Mouse (Mus musculus) lung, embryonic 16.5 days (tissue): Measurements from ENCODE around the gene Bloc1s5. TPM values are rescaled to one million over a fixed set of nuclear protein-coding genes. Genes with fewer than 3 reads are reported as not detected.

ENCODE experiments used
- ATAC-seq: fragments of 200-750 bp; cut with Nextera tagmentation; 2 replicates; pipeline ENCODE4 v1.8.0; 2017; ENCODE audit warnings: low read depth, mild to moderate bottlenecking, moderate library complexity
- H3K27ac ChIP-seq: fragments of 300-500 bp; sonication (generic); 2 replicates; pipeline ENCODE4 v1.5.1; 2014; ENCODE audit warnings: mild to moderate bottlenecking, control low read depth, low read length
- H3K27me3 ChIP-seq: fragments of 300-500 bp; sonication (generic); 2 replicates; pipeline ENCODE4 v1.6.1; 2014; ENCODE audit warnings: low read depth, low read length, mixed read lengths; ENCODE audit not compliant: control insufficient read depth, insufficient read depth
- H3K36me3 ChIP-seq: fragments of 300-500 bp; sonication (generic); 2 replicates; pipeline ENCODE4 v1.6.1; 2014; ENCODE audit warnings: low read length; ENCODE audit not compliant: control insufficient read depth, insufficient read depth
- H3K4me1 ChIP-seq: fragments of 300-500 bp; sonication (generic); replicated peaks from 2 replicates; pipeline ENCODE4 v1.6.1; 2014; ENCODE audit warnings: low read length, mixed read lengths; ENCODE audit not compliant: control insufficient read depth, insufficient read depth
- H3K4me2 ChIP-seq: fragments of 300-500 bp; sonication (generic); 2 replicates; pipeline ENCODE4 v1.6.1; 2014; ENCODE audit warnings: low read depth, low read length, control low read depth
- H3K4me3 ChIP-seq: fragments of 300-500 bp; sonication (generic); 2 replicates; pipeline ENCODE4 v1.5.1; 2014; ENCODE audit warnings: mild to moderate bottlenecking, low read length, control low read depth
- H3K9ac ChIP-seq: fragments of 300-500 bp; sonication (generic); 2 replicates; pipeline ENCODE4 v1.6.1; 2014; ENCODE audit warnings: low read length, control low read depth
- H3K9me3 ChIP-seq: fragments of 300-500 bp; sonication (generic); 2 replicates; pipeline ENCODE4 v1.6.1; 2016; ENCODE audit warnings: low read length; ENCODE audit not compliant: control insufficient read depth
- WGBS: fragments of 180-500 bp; shearing (Covaris S2); extraction: QIAGEN DNeasy Blood & Tissue Kit; methylation state at CpG from one replicate; pipeline ENCODE4 v1.1.7; 2014; 5-methylcytosine and 5-hydroxymethylcytosine counted together
- polyA plus RNA-seq: library from polyadenylated mRNA; unstranded; fragments of >200 nt; fragmentation: Nextera tagmentation; extraction: Ambion mirVana; gene quantifications from 2 replicates; pipeline ENCODE4 v1.2.1, GENCODE M21; 2015

Gene Bloc1s5
- polyA plus RNA-seq, 1 experiment from 2014 or later = 19.5 TPM

DNA sequence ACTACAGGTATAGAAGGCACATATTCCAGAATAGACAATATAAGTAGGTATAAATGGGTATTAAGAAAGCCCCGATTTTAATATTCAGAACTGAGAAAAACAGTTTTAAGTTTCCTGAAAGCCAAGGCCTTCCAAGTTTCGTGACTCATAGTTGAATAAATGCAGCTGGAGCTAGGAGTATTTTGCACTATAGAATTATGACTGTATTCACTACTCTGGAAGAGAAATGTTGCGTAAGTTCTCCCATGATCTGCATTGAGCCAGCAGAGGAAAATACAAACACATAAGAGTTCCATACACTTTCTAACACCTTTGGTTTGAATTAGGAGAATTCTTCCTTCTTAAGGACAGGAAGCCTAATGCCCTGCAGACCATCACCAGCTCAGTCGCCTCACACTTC is 15.4 kb upstream of the Bloc1s5 start:
- Histone ChIP-seq H3K9ac (no peak overlapping the region), H3K27ac (no peak overlapping the region), H3K4me3 (no peak overlapping the region), H3K27me3 (no peaks in the 10 kb centered on the region), H3K36me3 (peaks cover 64% of the 10 kb centered on the region), H3K9me3 (no peaks in the 10 kb centered on the region), H3K4me1 (no peaks in the 10 kb centered on the region), H3K4me2 (no peak overlapping the region)
- 93% methylated on average over 4 of the region's 4 CpGs for WGBS
- no peak for ATAC-seq

DNA sequence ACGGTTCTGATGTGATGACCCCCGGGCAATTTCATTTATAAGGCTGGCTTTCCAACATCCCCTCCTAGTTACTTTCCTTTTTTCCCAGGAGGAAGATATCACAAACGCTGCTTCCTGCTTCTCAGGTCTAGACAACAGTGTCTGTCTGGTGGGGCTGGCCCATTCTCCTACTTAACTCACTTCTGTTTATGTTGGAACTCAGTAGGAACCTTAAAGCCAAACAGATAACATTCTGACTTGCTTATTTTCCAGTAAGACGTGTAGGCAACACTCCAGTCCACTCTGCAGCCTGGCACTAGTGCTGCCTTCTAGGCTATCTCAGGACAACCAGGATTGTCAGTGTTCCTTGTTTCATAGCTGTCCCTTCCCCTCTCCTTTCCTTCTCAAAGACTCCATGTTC is 14.2 kb upstream of the Bloc1s5 start:
- no peaks in the 10 kb centered on the region for H3K9me3 ChIP-seq
- H3K9ac ChIP-seq = no peak overlapping the region
- no peaks in the 10 kb centered on the region for H3K4me1 ChIP-seq
- H3K4me3 ChIP-seq = no peak overlapping the region
- no peak for ATAC-seq
- H3K27ac ChIP-seq = no peak overlapping the region
- H3K27me3 ChIP-seq = no peaks in the 10 kb centered on the region
- peaks cover 64% of the 10 kb centered on the region for H3K36me3 ChIP-seq
- H3K4me2 ChIP-seq = no peak overlapping the region
- WGBS = 63% methylated on average over 4 of the region's 4 CpGs

DNA sequence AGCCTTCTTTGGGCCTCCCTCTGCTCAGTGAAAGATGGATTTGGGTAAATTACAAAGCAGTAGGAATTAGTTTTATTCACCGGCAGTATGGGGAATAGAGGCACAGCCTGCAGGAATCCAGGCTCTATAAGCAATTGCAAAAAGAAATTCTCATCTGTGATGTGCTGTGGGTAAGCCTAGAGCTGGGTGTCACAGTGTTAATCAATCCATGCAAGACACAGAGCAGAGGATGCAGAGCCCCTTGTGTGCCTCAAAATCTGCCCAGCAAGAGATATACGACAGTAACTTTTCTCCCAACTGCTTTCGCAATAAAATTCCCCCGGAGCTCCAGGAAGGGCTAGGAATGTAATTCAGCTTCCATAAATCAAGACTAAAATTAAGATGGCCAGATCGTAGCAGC is 6.5 kb upstream of the Bloc1s5 start:
- H3K27me3 ChIP-seq = no peaks in the 10 kb centered on the region
- H3K9me3 ChIP-seq = no peaks in the 10 kb centered on the region
- H3K4me1 ChIP-seq = no peaks in the 10 kb centered on the region
- H3K4me3 ChIP-seq = no peak overlapping the region
- no peak for ATAC-seq
- H3K4me2 ChIP-seq = no peak overlapping the region
- no peak overlapping the region for H3K9ac ChIP-seq
- 71% methylated on average over 5 of the region's 5 CpGs for WGBS
- no peak overlapping the region for H3K27ac ChIP-seq
- peaks cover 18% of the 10 kb centered on the region; the same call in 1 of the 2 replicates for H3K36me3 ChIP-seq

DNA sequence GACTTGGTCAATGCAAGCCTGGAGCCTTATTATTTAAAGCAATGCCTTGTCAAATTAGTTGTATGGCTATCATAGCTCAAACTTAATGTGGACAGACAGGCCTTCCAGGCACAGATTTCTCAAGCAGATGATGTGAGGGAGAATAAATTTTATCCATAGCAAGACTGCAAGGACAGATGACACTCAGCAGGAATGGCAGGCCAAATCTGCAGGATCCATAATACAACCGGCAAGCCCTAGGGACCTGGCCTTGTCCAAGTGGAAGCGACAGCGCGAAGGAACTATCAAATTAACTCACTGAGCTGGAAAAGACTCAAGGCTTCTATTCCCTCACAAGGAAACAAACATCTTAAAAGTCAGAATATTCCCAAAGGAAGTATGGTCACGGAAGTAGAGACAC is 6.1 kb upstream of the Bloc1s5 start:
- Histone ChIP-seq H3K4me2 (no peak overlapping the region), H3K4me3 (no peak overlapping the region), H3K27ac (no peak overlapping the region), H3K27me3 (no peaks in the 10 kb centered on the region), H3K9ac (no peak overlapping the region), H3K4me1 (no peaks in the 10 kb centered on the region), H3K9me3 (no peaks in the 10 kb centered on the region), H3K36me3 (peaks cover 18% of the 10 kb centered on the region; the same call in 1 of the 2 replicates)
- WGBS = 89% methylated on average over 5 of the region's 5 CpGs
- no peak for ATAC-seq

DNA sequence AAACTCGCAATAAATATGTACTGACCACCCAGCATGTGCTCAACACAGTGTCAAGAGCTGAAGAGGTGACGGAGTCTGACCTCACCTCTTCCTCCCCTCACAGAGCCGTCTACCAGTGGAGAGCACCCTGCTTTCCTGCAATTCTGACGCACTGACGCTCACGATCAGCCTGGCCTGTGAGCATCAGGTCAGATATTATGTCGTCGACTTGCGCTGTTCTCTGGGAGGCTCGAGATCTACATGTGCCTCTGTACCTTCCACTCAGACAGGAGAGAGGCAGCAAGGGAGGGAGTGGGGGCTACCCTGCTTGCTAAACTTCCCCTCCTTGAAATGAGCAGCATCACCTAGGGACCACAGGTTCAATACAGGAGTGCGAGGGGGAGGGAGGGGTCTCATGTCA is 3.8 kb upstream of the Bloc1s5 start:
- Histone ChIP-seq H3K27me3 (no peaks in the 10 kb centered on the region), H3K9me3 (no peaks in the 10 kb centered on the region), H3K4me2 (no peak overlapping the region), H3K36me3 (peaks cover under 1% of the 10 kb centered on the region; the same call in 1 of the 2 replicates), H3K4me1 (peaks cover 3% of the 10 kb centered on the region; the same call in 1 of the 2 replicates), H3K27ac (no peak overlapping the region), H3K9ac (no peak overlapping the region), H3K4me3 (no peak overlapping the region)
- 73% methylated on average over 11 of the region's 11 CpGs for WGBS
- ATAC-seq = no peak

DNA sequence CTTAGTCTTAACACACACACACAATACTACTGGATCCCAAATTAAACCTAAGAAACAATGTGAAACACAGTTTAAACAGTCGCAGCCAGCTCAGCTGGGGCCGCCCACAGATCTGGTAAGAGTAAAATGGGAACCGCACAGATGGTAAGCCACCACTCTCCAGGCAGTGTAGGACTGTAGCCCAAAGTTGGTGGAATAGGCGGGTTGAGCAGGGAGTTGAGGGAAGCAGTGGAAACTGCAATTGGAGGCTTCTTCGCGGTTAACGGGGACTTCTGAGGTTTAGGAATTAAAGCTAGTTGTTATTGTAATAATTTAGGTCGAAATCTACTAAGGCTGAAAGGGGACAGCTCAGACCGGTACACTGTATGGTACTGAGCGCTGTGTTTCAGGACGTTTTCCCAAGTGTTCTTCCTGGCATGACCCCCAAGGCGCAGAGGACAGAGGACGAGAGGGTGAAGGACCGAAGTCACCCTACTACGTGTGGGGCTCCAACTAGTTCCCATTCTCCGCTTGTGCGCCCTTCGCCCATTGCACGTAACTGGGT is 581 bp downstream of the Bloc1s5 start:
- Histone ChIP-seq H3K9me3 (no peaks in the 10 kb centered on the region), H3K4me3 (peak overlapping the region; percentile 67), H3K4me1 (peaks cover 3% of the 10 kb centered on the region; the same call in 1 of the 2 replicates), H3K27me3 (no peaks in the 10 kb centered on the region), H3K9ac (peak overlapping the region; percentile 74), H3K27ac (peak overlapping the region; percentile 43), H3K36me3 (no peaks in the 10 kb centered on the region), H3K4me2 (peak overlapping the region; percentile 60)
- under 1% methylated on average over 19 of the region's 19 CpGs for WGBS
- ATAC-seq = peak; percentile 77

DNA sequence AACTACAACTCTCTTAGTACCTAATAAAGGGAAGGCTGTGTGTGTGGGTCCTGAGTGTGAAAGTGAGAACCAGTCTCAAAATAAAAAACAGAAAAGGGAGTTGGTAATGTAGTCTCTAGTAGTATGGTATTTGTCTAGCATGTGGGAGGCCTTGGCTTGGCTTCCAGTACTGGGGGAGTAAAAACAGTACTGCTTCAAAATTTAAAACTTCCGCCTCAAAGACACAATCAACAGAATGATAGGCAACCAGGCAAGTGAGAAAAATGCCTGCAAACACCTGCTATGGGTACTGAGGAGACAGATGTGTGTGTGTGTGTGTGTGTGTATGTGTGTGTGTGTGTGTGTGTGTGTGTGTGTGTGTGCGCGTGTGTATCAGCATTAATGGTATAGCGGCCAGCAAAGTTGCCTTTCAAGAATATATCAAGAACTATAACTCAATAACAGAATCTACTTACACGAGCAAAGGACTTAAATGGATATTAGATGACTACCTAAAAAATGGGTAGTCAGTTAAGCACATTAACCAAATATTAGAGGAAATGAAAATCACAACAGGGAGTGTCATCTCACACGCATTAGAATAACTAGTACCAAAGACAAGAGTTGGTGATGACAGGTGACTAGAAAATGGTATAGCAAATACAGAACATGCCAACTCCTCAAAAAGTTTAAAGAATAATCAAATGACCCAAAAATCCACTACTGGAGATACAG is 1.5 kb downstream of the Bloc1s5 start:
- WGBS = 90% methylated on average over 6 of the region's 6 CpGs
- H3K27me3 ChIP-seq = no peaks in the 10 kb centered on the region
- H3K9me3 ChIP-seq = no peaks in the 10 kb centered on the region
- no peak overlapping the region; the same call in none of the 2 replicates for H3K4me3 ChIP-seq
- H3K4me1 ChIP-seq = peaks cover 3% of the 10 kb centered on the region; the same call in 1 of the 2 replicates
- H3K4me2 ChIP-seq = peak overlapping the region; percentile 60; the same call in 1 of the 2 replicates
- H3K27ac ChIP-seq = no peak overlapping the region
- H3K36me3 ChIP-seq = peaks cover 3% of the 10 kb centered on the region; the same call in 1 of the 2 replicates
- ATAC-seq = no peak
- no peak overlapping the region for H3K9ac ChIP-seq

DNA sequence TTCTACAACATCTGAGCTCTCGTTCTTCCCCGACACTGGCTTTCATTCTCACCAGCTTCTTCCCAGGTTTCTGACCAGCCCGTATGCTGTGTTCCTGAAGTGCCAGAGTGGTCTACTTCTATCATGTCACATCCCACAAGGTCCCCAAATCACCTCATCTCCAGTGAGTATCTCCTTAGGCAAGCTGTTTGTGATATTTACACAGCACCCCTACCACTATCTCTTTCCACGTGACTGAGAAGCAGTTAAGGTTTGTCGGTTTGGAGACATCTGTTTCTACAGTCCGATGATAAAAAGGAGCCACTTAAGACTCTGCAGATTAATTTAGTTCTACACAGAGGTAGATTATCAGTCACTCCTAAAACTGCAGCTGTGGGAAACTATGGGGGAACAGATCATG is 2.4 kb downstream of the Bloc1s5 start:
- no peak overlapping the region for H3K4me3 ChIP-seq
- H3K36me3 ChIP-seq = peaks cover 3% of the 10 kb centered on the region; the same call in 1 of the 2 replicates
- no peak overlapping the region for H3K27ac ChIP-seq
- H3K9ac ChIP-seq = no peak overlapping the region
- H3K9me3 ChIP-seq = no peaks in the 10 kb centered on the region
- no peak for ATAC-seq
- WGBS = 77% methylated on average over 6 of the region's 6 CpGs
- H3K27me3 ChIP-seq = no peaks in the 10 kb centered on the region
- peaks cover 3% of the 10 kb centered on the region; the same call in 1 of the 2 replicates for H3K4me1 ChIP-seq
- H3K4me2 ChIP-seq = no peak overlapping the region

DNA sequence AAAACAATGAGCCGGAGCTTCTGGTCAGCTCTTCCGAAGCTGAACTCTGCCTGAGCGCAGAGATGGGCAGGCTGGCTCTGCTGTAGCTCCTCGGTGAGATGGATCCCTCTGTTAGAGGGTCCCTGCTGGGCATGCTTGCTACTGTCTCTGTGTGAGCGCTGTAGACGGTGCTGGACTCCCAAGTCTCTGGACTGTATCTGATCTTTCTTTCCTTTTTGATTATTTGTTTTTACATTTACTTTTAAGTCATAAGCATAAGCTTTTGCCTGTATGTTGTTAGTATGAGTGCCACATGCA is 8.7 kb downstream of the Bloc1s5 start:
- Histone ChIP-seq H3K4me2 (no peak overlapping the region), H3K9me3 (no peaks in the 10 kb centered on the region), H3K27me3 (no peaks in the 10 kb centered on the region), H3K4me1 (no peaks in the 10 kb centered on the region), H3K4me3 (no peak overlapping the region), H3K9ac (no peak overlapping the region), H3K27ac (no peak overlapping the region), H3K36me3 (peaks cover 3% of the 10 kb centered on the region; the same call in 1 of the 2 replicates)
- ATAC-seq = 0 out of 2 replicates have a peak, but pooled peaks have one; percentile 43
- WGBS = 38% methylated on average over 6 of the region's 6 CpGs
